Mouse (Mus musculus) heart, postnatal 36 days (tissue): ENCODE data around the gene Lfng. TPM values are rescaled to one million over a fixed set of nuclear protein-coding genes. Genes with fewer than 3 reads are reported as not detected.

ENCODE experiments used
- DNase-seq, 2 experiments: peaks; one replicate each; pipeline ENCODE4 v3.0.0; 2021 to 2022
- intact Hi-C: fragments of 180-260 bp; cut with DNase I; formaldehyde crosslinking; loops from one replicate; pipeline ENCODE4 v1.15.1; 2025
- total RNA-seq, 2 experiments: library from RNA; stranded (reverse); gene quantifications; 2 replicates each; pipeline ENCODE4 v1.2.3; 2021

Gene Lfng
- total RNA-seq, 2 experiments from 2014 or later: 7.2 to 9.1 TPM

DNA sequence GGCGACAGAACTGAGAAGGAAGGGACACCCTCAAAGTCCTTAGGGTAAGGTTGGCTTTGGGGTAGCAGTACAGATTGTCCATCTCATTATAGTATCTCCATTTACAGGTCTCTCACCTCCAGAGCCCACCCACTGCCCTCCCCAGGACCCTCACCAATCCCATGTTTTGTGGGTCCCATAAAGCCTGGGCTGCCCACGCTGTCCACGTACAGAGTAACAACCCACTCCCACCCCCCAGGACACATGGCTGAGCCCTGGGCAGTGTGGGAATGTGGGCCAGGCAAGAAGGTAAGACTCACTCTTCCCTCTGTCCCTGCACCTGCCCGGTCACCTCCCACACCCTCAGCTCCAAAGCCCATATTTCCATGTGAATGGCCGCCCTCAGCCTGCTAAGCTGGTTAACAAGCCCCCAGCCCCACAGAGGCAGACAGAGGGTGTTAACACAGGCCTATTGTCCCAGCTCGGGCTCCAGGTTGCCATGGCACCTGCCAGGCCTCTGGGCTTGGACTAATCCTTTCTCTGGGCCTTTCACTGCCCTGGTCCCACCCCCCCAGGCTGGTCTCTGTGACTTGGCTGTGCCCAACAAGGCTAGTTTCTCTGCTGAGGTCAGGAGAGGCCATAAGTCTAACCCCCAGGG, 23.3 kb upstream of the Lfng start:
- intact Hi-C loops: no loop called here

DNA sequence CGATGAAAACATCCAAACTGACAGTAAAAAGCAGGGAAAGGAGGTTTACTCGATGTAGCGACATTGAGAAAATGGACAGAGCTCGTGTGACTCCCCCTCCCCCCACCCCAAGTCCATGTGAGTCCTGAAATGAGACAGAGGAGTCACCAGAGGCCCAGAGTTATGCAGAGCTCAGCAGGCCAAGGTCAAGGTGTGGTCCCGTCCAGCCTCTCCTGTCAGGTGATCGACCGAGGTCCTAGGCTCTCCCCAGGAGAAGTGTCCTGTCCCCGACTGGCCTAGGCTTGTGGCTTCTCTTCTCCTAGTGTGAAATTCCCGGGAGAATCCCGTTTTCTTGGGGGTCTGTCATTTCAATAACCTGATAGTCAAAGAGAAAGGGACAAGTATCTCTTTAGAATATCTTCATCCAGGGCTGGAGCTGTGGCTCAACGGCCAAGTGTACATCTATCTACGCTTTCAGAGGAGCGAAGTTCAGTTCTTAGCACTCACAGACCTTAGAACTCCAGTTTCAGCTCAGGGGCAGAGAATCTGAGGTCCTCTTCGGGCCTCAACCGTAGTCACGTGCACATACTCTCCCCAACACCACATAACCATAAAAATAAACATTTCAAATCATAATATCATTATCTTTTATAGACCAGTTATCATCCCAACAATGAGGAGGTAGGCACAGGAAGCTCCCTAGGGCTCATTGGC, 17.9 kb upstream of the Lfng start:
- intact Hi-C loops: no loop called here

More for the DNA sequence above, 23.3 kb upstream of the Lfng start:
- DNase-seq: no peak

DNA sequence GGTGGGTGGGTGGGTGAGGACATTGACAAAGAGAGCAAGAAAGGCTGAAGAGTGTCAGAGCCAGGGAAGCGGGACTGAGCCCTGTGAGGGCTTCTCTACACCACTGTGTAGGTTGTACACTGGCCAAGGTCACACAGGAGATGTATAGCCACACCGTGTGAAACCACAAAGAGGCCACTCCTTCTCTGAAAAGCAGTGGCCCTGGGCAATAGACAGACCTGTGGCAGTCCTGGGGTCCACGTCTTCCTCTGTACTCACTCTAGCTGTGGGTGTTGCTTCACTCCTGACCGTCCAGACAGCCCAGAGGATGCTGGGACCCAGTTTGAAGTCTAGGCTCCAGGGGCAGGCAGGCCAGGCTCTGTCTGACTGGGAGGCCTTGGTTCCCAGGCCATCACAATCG, 12.3 kb upstream of the Lfng start:
- intact Hi-C loops: no loop called here
- DNase-seq: no peak

More for the DNA sequence above, 17.9 kb upstream of the Lfng start:
- no peak for DNase-seq

DNA sequence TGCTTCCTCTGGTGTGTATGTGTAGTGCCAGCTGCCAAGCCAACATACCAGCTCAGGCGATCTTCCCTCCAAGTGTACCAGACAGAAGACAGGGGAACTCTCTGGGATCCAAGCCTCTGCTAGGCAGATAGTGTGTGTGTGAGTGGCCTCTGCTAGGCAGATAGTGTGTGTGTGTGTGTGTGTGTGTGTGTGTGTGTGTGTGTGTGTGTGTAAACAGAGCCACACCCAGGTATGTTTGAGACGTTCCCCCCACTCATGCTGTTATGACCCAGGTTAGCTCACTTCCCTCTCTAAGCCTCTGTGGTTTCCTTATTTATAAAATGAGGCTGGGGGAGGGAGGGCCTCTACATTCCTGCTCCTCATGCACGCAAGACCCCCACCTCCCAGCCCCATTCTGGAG, 10.7 kb upstream of the Lfng start:
- DNase-seq: no peak
- intact Hi-C loops: no loop called here

DNA sequence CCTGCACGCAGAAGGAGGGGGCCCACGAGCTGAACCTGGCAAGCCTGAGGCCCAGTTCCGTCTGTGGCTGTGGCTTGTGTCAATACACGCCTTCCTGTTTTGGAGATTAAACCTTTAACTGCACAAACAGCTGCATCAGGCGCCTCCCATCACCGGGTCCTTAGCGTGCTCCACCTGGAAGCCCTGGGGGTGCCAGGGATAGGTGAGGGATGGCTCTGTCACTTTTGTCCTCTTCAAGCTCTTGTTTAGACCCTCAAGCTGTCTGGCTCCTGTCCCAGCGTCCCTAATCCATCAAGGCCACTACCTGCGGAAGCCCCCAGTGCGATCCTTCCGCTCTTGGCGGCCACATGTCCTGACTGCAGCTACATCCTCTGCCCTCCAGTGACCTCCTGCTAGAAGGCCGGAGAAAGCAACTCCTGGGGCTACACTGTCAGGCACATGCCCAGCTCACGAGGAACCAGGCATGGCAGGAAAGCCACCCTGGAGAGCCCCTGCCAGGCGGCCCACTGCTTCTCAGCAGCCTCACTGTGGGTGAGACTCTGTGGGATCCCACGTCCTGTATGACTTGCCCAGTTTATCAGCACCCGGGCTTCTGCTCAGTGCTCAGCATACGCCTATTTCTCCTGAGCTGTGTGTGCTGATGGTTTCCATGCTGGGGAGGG, 10.1 kb upstream of the Lfng start:
- intact Hi-C loops: no loop called here
- DNase-seq: peak; percentile 52 to 54

DNA sequence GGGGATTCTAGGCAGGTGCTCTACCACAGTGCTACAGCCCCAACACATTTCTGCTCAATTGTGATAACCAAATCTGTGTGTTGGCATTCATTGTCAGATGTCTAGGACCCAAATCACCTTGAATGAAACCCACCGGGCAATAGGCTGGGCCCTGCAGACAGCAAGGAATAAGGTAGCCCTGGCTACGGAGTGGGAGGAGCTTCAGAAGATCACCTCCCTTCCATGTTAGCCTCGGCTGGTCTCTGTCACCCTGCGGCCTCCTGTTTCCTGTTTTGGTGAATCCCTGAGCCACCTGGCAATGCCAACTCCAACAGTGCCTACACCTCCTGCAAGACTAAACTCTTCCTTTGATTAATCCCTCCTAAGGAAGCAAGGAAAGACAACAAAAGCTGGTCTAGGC, 9.3 kb upstream of the Lfng start:
- no peak for DNase-seq
- intact Hi-C loops: no loop called here

DNA sequence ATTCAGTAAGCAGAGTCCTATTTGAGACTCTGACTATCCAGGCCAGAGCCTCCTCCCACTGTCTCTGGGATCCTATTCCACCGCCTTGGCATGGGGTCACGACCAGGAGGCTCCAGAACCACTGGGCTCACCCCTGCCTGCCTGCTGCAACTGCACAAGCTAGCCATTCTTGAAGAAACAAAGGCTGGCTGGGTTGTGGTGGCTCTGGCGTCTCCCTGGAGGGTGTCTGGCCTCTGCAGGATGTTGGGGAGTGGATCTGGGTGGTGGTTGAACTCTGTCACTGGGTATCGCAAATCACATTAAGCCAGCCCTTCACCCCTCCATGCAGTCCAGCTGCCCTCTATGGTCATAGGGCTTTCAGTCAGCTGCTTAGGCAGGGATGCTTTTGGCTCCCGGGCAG, 7.2 kb upstream of the Lfng start:
- no peak for DNase-seq
- intact Hi-C loops: no loop called here

DNA sequence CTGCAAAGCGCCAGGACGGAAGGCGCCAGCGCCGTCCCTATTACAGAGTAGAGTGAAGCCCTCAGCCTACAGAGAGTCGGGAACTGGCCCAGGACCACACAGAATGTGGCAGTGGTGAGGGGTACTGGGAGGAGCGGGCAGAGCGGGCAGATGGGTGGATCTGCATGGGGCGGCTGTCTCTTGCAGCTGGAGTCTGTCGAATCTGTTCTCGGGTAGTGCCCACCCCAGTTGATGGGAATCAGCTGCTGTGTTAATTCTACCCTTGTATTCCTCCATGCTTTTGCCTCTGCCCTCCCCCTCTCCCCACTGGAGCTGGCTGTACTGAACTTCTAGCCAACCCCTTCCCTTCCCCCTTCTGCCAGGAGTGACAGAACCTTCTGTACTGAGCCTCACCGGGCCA, 5.4 kb upstream of the Lfng start:
- DNase-seq: no peak
- intact Hi-C loops: no loop called here

DNA sequence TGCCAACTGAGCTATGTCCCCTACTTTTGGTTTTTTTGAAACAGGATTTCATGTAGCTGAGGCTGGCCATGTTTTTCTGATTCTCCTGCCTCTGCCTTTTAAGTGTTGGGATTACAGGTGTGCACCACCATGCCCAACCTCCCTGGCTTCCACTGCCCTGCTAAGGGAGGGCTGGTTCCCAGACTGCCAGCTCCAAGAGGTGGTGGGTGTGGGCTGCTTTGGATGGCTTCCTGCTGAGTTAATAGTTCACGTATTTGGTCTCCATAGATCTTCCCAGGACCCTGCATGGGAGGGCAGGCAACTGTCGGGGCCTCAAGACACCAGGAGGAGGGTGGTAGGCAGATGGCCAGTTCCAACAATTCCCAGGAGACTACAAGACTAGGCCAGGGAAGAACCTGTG, 4.6 kb upstream of the Lfng start:
- intact Hi-C loops: no loop called here
- DNase-seq: no peak

DNA sequence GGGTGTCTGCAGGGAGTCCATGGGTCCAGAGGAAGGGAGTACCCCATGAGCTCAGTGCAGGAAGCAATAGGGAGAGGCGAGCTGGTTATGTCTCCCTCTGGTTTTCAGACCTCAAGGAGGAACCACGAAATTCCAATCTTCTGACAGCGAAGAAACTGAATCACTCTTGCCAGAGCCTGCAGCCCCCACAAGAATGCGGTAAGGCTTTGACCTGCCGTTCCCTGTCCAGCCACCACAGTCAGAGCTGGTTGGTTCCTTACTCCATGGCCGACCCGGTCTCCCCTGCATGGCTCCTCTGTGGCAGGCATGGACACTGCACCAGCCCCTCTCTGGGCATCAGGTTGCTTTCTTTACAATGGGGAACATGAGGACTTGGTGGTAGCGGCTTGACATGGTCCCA, 2.7 kb upstream of the Lfng start:
- intact Hi-C loops: no loop called here
- DNase-seq: no peak

DNA sequence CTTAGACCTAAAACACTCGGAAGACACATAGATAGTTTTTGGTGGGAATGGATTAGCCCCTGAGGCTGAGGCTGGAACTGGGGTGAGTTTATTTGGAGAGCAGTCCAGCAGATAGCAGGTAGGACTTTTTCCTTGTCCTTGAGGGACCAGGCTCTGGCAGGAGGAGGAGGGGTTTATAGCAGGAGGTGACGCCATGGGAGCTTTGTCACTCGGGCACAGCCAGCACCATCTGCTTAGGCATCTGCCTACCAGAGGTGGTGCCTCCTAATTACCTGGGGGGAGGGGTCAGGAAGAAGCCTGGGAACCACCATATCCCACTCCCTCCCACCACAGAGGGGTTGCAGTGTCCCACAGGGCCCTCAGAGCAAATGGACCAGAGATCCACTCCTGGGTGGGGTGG, 1.9 kb upstream of the Lfng start:
- intact Hi-C loops: no loop called here
- DNase-seq: no peak

DNA sequence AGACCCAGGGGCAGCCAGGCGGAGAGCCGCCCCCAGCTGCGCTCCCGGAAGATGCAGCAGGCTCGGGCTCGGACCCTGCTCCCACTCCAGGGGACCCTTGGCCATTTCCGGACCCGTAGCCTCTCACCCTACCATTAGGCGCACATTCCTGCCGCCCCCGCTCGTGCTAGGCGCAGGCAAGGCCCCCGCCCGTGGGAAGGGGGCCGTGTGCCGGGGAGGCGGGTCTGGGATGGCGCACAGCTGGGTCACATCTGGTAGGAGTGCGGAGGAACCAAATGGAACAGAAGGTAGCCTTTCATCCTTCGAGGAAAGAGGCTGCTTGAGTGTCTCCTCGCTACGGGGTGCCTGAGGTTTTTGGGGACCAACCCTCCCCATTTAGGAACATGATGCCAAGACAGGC, 734 bp upstream of the Lfng start:
- no peak for DNase-seq
- intact Hi-C loops: no loop called here

DNA sequence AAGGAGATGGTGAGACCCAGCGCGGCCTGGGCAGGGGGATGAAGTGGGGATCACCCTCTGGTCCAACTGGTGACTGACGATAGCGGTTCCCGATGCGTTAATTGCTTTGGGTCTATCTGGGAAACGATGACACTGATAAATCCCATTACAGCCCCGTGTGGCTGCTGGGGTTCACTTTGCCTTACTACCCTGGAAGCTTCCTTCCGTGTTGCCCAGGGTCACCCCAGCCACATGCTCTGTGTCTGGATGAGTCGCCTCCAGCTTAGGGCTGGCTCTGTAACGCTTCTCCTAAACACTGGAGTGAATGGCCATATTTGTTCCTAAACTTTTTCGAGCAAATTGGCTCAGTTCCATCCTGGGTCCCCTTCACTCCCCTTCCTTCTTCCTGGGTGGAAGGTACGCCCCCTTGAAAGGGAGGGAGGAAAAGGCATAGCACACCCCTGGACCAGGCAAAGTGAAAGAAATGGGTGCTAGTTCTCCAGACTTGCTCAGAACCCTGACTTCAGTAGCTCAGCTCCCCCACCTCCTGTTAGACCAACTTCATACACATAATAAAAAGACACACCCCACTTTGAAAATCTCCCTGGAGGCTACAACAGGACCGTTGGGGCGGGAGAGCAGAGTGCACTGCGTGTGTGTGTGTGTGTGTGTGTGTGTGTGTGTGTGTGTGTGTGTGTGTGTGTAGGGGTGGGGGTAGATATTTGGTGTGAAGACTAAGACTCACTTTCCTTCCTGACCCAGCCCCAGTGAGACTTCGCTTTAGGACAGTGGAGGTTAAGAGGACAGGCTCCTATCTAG, 915 bp downstream of the Lfng start:
- intact Hi-C loops: loop anchor here (2.0 kb wide), 1 partner anchor 39 kb away; no protein-coding TSS in a partner anchor
- peak in 1 of 2 experiments; percentile 57 for DNase-seq

DNA sequence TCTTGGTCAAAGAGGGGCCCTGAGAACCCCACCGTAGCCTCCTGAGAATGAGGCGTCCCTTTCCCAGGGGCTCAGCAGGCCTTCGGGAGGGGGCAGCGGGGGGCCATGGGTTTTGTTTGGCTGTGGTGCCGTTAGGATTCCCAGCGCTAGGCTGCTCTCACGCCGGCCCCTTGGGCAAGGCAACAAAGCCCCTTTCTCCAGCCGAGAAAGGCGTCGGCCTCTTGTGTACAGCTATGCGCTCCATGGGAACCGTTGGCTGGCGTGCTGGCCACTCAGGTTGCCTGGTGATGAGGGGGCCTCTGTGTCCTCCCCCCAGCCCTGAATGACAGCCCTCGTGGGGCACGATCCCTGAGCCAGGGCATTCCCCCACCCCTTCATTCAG, 1.5 kb downstream of the Lfng start:
- no peak for DNase-seq
- intact Hi-C loops: loop anchor here (2.0 kb wide), 1 partner anchor 40 kb away; no protein-coding TSS in a partner anchor

DNA sequence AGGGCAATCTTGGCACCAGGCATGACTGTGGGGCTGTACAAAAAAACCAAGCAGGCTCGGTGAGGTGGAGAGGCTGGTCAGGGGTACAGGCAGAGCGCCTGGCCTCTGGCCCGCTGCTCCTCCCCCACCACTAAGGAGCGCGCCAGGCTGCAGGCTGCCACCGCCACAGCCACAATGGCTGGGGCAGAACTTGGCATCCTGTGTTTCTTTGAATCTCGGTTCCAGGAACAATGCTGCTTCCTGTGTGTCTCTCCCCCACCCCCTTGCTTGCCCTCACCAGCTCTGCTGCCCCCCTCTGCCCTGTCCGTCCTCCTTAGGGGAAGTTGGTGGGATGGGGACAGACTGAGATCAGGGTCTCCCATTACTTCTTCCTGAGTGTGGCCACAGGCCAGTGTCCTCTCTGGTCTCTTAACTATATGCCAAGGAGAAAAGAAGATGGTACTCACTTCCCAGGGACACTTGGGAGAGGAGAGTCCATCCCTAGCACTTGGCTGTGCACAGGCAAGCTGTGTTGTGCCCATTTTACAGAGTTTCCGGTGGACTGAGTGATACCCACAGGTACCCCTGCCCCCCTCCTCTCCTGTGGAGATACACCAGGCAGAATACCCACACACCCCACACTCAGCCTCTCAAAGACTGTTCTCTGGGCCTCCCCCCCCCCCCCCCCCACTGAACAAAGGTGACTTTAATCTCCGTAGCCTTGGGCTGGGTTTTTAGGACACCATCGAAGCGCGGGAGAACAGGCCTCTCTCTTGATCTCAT, 2.6 kb downstream of the Lfng start:
- intact Hi-C loops: loop anchor here (2.0 kb wide), 1 partner anchor 41 kb away; no protein-coding TSS in a partner anchor
- peak in 1 of 2 experiments; percentile 52 for DNase-seq

DNA sequence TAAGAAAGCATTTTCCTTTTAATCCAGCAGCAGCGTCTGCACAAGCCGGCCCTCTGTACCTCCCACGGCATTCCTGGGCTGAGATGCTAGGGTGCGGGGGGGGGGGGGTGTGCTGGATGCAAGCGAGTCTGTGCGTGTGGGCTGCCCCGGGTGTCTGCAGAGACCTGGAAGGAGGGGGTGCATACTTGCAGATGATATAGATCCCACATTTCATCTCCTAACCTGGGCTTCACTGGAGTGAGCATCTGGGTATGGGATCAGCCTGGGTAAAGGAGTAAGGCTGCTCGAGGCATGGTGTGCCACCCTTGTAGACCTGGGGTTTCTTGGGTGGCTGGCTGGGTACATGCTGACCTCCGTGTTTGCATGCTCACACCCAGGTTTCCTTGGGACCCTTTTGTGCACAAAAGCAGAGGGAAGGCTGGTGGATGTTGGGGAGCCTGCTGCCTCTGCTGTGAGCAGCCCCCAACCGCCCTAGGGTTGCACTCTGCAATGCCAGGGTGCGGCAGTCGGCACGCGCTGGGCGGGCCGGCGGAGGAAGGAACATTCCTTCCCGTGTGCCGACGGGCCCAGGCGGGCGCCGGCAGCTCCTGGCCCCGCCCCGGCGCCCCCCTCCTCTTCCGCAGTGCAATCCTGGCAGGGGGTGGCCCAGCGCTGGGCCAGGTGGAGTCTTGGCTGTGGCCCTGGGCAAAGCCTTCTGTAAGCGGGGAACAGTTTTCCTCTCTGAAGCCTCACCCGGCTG, 3.3 kb downstream of the Lfng start:
- peak in 1 of 2 experiments; percentile 61 for DNase-seq
- intact Hi-C loops: no loop called here

DNA sequence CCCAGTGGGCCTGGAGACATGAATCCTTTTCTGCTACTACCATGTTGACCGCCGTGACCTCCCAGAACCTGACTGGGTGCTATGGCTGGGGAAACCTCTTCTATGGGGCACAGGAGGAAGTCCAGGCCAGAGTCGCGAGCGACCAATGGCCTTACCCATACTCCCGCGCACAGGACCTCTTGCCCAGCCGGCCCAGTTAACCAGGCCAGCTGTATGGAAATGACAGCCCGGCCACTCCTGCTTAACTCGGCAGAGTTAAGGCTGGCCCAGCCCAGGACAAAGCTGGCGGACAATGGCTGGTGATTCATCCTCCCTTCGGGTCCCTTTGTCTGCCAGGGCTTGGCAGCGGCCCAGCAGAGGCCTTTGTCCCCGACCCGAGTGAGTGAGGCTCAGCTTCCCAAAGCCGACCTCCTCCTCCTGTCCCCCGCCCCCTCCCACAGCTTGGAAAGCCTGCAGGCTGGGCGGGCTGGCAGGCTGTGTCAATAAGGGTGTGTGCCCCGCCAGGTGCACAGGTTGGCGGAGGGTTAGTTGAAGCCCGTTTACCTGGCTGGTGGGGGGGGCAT, 4.0 kb downstream of the Lfng start:
- peak; percentile 76 to 77 for DNase-seq
- intact Hi-C loops: no loop called here

DNA sequence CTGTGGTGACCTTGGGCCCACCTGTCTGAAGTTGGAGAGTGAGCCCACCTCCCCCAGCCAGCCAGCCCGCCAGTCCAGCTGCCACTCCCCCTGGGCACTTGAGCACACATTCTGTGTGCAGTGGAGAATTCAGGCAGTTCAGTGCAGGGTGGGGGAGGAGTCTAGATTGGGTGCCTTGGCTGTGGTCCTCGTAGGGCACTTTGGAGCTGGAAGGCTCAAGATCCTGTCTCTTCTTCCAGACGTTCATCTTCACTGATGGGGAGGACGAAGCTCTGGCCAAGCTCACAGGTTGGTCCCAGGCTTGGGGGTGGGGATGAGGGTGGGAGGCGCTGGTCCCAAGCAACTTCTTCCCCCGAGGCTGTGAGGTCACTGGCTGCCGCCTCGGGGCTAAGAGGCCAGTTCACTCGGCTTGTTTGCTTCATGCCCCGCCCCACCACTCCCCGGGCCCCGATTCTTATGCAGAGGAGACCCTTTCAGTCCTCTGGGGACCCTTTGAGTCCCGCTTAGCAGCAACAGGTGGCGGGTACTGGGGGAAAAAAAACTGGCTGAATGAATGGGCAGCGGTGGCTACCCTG, 4.6 kb downstream of the Lfng start:
- intact Hi-C loops: no loop called here
- DNase-seq: no peak

DNA sequence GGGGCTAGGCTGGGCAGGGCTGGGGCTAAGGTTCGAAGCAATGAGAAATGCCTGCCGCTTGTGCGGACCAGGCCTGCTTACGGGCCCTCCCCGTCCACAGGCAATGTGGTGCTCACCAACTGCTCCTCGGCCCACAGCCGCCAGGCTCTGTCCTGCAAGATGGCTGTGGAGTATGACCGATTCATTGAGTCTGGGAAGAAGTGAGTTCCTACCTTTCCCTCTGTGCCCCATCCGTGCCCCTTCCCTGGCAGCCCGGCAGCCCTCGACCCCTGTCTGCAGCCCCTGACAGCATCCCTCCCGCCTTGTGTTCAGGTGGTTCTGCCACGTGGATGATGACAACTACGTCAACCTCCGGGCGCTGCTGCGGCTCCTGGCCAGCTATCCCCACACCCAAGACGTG, 5.1 kb downstream of the Lfng start:
- no peak for DNase-seq
- intact Hi-C loops: no loop called here
